Mouse (Mus musculus) erythroblast, embryonic 14.5 days (primary cell): ENCODE measurements around the gene Cyp2c23.

Source experiments
- GATA1 ChIP-seq: IDR thresholded peaks from 2 replicates; pipeline ENCODE4 v1.6.1; 2012; ENCODE audit warnings: low read length, inconsistent platforms, mixed read lengths
- TAL1 ChIP-seq: IDR thresholded peaks from 3 replicates; pipeline ENCODE4 v1.6.1; 2012; ENCODE audit warnings: low read length, inconsistent platforms, mixed read lengths

DNA sequence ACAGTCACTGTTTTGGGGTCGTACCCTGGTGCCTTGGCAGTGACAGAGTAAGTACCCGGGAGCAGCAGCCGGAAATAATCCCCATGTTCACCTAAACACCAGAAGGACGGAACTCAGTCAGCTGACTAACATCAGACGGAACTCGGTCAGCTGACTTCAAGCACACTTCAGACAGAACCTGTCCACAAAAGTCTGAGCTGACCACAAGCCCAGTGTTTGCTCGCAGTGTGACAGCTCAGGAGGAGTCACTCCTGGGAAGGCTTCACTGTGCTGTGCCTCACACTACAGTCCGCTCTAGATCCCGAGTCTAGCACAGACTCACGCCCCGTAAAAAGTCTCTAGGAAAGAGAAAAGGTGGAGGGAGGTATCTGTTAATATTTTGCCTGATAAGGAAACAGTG, 69.0 kb downstream of the Cyp2c23 start:
- TF ChIP-seq TAL1 (no peak), GATA1 (no peak)
